Mouse (Mus musculus) adrenal gland, postnatal 25 days (tissue): ENCODE data around the gene Ibtk. TPM values are rescaled to one million over a fixed set of nuclear protein-coding genes. Genes with fewer than 3 reads are reported as not detected.
A peak's percentile ranks its signal among the peaks of the same experiment; 100 is the strongest.
"Not testable (repeated sequence)": the region's sequence is repeated elsewhere in the genome, so short reads cannot be mapped to it uniquely, and the experiment has no call there.

Source experiments
- DNase-seq: peaks from one replicate; pipeline ENCODE4 v3.0.0; 2021; ENCODE audit warnings: mixed read lengths
- long read RNA-seq: library from polyadenylated mRNA; stranded (forward); transcript quantifications from one replicate; pipeline ENCODE4 v2.0.0, GENCODE M21; 2021
- total RNA-seq: library from RNA; stranded (reverse); gene quantifications from 2 replicates; pipeline ENCODE4 v1.2.3, GENCODE M21; 2021

The Ibtk gene
- total RNA-seq: 50.9 and 63.7 TPM in 2 replicates
- long read RNA-seq, full-length matches to known transcripts: 8 of 23 reads
- long read RNA-seq, partial matches to known transcripts: 6 of 23 reads
- long read RNA-seq, other reads (novel, unspliced or antisense): 9 of 23 reads

DNA sequence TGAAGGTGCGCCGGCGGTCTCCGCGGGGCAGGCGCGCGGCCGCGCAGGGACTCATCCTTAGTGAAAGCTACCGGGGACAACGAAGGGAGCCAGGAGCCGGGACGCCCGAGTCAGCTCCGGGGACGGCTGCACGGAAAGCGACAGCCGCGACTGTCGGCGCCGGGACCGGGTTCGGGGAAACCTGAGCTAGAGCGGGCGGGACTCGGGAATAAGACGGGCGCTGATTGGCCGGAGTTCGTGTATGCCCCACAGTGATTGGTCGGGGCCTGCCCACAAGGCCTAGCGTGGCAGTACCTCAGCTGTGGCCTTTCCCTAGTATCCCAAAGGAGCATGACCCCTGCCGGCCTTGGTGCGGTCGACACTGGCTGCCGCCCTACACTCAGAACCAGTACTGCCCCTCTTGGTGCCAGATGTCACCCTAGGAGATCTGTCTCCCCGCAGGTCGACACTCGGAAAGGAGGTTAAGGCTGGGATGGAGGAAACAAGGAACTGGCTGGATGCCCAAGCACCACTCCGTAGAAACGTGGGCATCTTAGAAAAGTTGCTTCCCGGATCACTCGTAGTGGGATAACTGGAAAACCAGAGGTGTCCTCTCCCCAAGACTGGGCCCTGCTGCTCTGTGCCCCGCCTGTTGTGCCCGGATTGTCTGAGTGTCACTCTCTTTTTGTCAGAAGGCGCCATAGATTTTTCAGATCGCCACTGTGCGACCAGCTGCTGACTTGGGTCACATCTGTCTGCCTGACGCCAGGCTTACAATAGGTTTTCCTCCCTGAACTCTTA lies at the start of gene Ibtk:
Gene Ibtk, minus strand, starts transcription at position 193 of the 780 bp plus-strand sequence.
- DNase-seq: peak; percentile 97

DNA sequence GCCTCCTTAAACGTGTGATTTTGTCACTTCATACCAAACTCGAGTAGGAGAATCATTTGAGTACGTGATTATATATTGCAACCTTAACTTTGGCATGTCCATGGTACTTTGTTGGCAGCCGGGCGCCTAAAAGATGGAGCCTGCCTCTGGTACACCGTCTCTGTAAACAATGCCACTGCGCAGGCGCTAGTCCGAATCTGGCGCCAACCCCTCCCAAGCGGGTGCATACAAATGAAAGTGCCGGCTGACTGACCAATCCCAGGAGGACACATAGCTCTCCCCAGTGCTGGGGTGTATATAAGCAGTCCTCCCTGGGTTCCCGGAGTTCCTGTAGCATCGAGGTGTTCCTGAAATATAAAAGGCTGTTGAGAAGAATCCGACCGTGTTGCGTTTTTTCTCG lies 42.4 kb upstream of the Ibtk start:
- not testable (repeated sequence) for DNase-seq

DNA sequence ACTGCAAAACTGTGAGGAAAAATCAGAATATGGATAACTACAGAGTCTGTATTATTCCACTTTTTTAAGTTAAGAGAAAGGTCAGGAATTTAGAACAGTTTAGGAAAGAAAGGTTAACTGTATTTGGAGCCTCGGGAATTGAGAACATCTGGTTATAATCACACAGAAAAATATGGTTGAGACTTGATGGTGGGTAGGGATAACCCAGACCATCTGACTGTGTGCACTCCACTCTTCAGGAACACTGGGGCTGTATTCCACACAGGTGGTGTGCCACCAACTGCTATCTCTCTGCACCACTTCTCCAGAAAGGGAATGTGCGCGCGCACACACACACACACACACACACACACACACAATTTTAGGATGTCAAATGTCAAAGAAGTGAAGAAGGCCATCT lies 31.1 kb upstream of the Ibtk start:
- DNase-seq: no peak

DNA sequence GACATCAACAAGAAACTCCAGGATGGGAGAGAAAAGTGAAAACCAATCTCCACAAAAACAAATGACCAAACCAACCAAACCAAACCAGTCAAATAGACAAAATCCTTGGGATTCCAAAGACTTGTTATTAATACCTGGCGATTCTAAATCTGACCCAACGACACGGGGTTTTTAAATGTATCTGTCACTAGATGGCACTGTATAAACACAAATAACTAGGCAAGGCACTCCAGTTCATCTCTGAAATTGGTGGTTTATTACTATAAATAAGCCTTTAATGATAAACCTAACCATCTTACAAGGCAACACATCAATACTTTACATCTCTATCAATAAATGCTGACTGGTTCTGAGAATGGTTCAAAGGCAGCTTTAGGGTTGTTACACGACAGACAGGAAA lies 30.3 kb upstream of the Ibtk start:
- no peak for DNase-seq

DNA sequence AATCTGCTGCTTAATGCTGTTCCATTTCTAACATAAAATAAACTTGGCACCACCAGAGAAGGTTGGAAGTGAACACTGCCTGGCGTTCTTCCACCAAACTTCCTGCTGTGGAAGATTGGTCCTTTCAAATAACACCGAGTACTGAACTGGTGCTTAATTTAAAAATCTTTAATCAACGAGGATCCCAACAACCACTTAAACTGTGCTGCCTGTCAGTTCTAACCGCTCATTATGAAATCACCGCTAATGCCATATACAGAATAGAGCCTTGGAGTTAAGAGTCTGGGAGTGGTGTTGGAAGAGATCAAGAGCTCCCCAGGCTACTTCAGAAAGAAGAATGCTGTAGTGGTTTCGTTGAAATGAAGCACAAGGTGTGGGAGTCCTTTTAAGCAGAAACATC lies 28.4 kb upstream of the Ibtk start:
- DNase-seq: no peak

DNA sequence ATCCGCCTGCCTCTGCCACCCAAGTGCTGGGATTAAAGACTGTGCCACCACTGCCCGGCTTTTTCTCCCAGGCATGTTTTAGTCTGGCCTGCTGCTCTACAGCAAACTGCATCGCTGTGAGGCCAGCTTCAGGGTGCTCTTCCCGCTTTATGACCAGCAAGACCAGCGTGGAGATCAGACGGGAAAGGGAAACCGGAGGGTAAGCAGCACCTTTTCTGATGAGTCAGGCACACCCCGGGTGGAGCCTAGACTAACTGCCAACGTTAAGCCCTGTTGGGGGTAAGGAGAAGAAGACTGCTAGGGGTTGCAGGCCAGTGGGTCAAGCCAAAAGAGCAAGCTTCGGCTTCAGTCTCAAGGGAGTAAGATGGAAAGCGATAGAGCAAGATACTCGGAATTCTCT lies 23.1 kb upstream of the Ibtk start:
- DNase-seq: no peak

DNA sequence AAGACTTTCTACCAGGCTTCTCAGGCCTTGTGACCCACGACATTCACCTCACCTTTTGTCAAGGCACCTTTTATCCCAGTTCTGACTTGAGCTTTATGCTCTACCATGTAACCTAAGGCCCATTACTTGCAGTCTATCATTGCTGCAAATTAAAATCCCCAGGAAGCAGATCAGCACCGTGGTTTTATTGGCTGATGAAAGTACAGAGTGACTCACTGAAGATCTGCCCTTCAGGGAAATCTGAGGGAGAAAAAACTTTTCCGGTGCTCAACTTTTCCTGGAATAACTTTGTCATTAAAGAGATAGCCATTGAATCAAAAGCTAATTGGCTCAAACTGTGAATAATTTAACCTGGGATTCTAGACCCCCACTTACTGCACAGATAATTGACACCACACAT lies 22.3 kb upstream of the Ibtk start:
- DNase-seq: no peak

DNA sequence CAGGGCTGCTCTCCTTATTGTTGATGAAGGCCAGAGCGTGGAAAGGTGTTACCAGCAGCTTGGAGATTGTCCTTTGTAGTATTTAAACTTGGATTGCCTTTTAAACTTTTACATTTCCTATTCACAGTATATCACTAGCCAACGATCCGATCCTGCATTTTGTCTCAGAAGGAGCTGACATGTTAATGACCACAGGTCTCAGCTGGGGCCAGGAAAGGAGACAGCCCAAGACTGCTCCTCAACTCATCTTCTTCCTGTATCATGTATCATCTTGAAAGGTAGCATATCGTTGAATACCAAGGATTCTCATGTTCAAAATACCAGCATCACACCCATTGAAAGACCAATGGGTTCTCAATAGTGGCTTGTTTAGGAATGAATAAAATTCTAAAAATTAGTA lies 21.2 kb upstream of the Ibtk start:
- DNase-seq: no peak

DNA sequence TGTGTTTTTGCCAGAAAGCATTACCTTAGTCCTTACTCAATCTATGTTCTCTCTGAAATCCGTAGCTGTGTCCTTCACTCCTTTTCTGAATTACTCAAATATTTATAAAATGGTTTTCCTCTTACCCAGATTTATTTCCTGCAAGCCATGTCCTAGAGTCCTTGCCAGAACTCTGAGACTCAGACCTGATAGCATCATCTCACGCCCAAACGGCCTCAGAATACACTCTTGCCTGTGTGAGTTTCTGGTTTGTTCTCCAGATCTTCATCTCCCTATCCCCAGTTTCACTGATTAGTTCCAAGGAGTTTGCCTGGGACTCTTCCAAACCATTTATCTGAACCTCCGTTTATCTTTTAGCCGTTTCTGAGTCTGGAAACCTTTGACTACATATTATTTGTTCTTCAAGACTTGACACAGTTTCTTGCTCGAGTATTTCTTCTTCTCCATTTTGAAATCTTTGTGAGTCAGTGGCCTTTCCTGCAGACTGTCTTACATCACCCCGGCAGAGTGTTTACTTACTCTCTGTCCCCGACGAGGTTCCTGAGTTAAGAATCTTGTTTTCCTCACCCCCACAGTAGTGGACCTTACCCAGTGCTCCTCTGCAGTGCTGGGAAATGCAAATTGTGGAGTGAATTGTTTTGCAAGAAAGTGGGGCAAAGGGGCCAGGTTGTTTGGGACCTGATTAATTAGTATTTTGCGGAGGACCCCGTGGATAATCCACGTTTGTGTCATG lies 20.1 kb upstream of the Ibtk start:
- no peak for DNase-seq

DNA sequence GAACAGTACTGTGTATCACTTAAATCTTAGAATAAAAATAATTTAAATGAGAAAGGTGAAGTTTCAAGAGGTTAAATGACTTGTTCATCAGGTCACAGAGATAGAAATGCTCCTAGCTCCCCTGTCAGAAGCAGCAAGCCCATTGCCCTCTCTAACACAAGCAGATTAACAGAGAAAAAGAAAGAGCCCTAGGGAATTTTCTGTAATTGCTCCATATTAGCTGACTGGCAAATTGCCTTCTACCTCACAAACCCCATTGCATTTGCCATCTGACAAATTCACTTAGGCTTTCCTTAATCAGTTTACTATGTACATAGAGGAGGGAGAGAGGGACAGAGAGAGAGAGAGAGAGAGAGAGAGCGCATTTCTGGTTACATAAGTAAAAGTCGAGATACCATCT lies 18.1 kb upstream of the Ibtk start:
- DNase-seq: no peak

DNA sequence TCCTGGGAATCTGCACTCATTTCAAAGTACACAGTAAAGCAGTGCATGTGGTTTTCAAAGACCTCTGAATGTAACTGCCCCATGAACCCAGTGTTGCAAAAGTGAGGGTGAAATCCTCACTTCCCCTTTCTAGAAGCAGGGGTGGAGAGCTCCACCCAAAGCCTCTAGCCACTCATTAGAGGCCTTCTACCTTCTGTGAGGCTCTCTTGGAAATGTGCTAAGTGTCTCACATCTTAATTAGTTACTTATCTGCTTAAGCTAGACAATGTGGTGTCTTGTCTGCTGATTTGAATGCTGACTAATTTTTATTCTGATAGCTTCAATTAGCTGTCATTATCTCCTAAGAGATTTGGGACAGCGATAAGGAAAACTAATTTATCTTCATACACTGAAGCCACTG lies 13.3 kb upstream of the Ibtk start:
- DNase-seq: no peak

DNA sequence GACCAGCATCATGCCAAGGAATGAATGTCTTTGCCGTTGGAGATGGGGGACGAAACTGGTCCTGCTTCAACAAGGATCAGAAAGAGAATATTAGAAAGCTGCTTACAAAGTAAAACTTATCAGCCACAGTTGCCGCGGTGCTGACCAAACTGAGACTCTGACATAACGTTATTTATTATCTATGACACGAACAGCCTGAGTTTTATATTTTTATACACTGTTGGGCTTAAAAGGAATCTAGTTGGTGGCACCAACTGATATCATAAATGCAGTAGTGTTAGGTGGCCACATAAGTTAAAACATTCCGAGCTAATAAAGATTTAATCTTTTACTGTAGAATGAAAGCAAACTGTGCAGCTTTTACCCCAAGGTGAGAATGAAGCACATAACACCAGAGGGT lies 1.7 kb upstream of the Ibtk start:
- no peak for DNase-seq

DNA sequence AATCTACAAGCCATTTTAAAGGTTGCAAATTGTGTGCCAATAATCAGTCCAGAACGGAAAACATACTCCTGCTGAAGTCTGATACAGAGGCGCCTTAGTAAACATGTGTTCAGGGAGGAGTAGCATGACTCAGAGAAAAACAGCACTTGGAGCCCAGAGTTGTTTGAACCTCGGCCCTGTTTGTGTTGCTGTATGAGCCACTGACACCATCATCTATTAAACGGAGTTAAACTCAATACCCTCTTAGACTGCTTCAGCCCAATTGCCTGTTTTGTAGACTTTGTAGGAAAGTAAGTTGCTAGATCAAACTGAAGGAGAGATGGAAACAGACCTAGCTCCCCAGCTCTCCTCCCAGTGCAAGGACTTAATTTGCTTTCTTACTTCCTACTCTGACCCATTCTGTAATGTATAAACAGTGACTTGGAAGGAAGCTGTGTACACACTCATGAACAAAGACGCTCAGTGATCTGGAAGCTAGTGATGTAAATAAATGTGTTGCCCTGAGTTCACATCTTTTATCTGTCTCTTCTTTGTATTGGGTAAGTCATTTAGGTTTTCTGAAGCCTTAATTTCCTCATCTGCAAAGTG lies 882 bp upstream of the Ibtk start:
- DNase-seq: no peak

DNA sequence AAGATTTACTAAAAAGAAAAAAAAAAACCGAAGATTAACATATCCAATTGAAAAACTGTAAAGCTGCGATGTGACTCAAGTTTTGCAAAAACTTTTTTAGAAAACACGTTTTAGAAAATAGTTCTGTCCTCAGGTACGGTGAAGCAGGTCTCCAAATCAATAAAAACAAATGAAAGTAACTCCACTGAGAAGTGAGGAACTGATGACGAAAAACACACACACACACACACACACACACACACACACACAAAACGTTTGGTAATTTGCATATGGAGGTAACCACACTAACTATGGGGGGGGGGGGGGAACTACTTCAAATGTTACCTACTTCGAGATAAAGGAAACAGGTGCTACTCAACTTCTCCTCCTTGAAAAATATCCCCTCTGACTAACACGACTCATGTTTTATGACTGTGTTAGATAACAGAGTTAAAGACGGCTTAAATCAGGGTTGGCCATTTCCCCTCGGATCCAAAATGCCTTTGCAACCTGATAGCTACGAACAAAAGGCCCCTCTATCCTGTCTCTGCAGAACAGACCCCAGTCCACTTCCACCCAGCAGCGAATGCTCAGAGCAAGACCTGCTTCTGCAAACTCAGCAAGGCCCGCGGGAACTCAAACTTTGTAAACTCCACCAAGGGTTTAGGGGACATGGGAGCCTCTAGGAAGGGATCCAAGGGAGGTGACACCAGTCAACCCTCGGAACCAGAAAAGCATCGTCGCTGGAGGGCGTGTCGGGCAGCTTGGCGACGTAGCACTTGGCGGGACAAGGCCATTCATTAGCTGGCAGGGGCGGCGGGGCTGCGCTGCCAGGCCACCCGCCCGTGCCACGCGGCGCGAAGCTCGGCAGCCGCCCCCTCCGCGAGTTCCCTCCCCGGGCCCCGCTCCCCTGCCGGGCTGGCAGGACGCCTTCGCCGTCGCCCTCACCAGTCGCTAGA lies 661 bp downstream of the Ibtk start:
- peak; percentile 83 for DNase-seq

DNA sequence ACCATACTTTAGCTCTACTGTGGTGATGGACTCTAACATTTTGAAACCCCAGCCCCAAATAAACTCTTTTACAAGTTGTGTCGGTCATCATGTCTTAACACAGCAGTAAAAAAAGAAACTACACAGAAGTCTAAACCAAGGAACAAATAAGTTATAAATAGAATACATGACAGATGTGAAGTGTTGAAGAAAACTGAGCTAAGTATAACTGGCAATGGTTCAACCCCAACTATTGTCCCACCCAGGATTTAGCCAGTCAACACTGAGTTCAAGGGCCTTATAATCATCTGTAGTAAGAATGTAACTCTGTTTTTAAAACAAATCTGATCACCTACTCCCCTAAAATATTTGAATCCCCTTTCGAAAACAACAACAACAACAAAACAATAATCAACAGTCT lies 3.6 kb downstream of the Ibtk start:
- DNase-seq: no peak

DNA sequence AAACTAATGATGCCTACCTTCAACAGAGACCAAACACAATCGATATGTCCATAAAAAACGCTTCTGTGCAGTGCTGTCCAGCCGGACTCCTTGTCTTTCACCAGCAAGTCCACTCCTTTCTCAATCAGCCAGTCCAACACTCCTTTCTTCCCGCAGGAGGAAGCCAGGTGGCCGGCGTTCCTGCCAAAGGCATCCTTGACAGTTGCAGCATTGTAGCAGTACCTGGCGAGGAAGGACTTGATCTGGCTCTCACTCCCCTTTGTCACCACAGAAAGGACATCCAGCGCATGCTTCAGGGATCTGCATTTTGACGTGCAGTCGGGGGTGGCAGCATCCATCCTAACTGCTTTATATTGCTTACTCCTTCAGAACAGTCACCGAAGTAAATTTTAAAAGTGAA lies 5.8 kb downstream of the Ibtk start:
- no peak for DNase-seq

DNA sequence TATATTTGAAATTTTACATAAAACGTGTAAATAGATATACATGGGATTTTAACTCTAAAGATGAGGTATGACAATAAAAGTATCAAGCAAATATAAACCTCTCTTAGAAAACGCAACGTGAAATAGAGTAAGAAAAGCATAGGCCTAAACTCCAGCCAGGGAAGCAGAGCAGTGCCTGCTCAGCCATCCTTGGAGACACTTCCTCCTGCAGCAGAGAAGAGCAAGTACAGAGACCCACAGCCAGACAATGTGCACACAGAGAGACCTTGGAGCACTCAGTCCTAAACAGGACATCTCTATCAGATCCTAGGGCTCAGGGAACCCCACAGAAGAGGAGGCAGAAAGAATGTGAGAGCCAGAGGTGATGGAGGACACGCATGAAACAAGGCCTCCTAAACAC lies 7.0 kb downstream of the Ibtk start:
- DNase-seq: no peak

DNA sequence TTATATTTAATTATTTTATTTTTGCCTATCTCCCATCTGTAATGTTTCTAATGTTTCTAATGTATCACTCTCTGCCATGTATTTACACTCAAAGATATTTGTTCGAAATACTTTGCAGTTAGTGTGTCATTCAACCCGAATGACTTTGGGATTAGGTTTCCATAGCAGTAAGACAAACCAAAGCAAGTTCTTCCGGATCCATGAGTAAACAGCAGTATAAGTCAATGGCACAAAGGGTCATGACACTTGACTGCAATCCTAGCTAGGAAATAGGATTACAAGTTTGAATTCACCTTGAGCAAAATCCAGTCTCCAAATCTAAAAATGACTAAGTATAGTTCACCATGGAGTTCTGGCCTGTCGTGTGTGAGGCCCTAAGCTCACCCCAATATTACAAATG lies 9.9 kb downstream of the Ibtk start:
- no peak for DNase-seq

DNA sequence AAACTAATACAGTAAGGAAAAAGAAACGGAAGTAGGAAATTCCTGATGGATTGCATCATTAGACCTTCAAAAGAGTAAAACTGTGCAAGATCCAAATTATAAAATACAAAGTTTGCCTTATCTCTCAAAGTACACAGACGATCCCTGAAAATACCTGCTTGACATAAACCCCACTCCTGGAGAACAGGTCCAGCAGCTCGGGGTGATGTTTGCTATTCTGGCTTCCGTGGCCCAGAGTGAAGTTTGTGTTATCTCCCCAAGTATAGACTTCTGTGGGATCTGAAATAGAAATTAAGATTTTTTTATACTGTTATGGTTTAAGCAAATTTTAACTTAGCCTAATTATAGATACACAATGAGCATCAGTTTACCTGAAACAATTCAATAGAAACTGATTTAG lies 14.3 kb downstream of the Ibtk start:
- DNase-seq: no peak

DNA sequence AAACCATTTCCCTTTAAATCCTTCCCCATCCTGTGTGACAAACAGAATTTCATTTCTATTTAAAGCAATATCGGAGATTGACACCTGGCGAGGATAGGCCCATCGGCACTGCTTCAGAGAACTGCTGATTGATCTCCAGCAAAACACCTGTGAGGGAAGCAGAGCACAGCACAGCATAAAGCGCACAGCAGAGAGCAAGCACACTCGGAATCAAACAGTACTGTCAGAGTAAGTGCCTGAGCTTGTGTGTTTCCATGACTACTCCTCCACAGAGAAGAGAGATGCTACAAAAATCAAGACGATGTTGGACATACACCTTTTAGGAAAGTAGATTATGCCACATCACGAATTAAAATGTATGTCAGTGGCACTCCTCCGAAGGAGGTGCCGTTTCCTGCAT lies 25.1 kb downstream of the Ibtk start:
- no peak for DNase-seq

DNA sequence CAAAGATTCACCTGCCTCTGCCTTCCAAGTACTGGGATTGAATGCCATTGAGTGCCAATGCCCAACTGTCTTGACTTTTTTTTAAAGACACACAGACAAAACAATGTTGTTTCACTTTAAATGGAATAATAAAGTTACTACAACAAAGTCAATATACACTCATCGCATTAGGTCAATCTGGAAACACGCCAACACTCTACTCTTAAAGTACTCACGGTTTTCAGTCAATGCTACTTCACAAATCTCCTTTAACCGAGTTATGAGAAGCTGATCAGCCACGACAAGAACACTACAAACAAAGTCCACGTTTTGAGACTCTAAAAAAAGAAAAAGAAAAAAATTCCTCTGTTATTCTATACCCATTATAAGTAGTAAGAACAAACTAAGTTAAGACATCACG lies 31.8 kb downstream of the Ibtk start:
- DNase-seq: no peak

DNA sequence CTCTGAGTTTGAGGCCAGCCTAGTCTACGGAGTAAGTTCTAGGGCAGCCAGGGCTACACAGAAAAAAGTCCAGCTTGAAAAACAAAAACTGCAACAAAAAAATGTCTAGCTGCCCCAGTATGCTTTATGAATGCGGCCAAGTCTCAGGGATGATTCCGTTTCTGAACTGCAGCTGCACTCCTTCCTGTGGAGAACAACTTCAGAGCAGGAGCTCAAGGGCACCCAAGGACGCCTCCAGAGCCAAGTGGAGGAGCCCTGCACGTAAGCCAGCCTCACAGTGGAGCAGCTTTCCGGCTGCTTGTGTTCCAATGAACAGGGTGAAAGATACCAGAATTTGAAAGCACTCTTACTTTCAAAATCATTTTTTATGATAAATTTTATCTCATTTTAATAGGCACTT lies 41.8 kb downstream of the Ibtk start:
- peak; percentile 22 for DNase-seq
